Mouse (Mus musculus): ENCODE measurements around the gene Fgb. TPM values are rescaled to one million over a fixed set of nuclear protein-coding genes. Genes with fewer than 3 reads are reported as not detected.

Fgb gene
- polyA plus RNA-seq, 1 experiment = 8.1 TPM

- Histone ChIP-seq H3K27ac (ENCODE audit: control insufficient read depth, insufficient read depth, low read depth, low read length, poor library complexity) (no peak overlapping the region), H3K4me1 (ENCODE audit: control insufficient read depth, insufficient read depth, low read length) (no peaks in the 10 kb centered on the region), H3K4me3 (replicated peaks; ENCODE audit: control insufficient read depth, low read depth, low read length) (no peak overlapping the region)
- 83% methylated on average over 5 of the region's 5 CpGs for WGBS
- TF ChIP-seq POLR2A (IDR thresholded peaks at IDR 0.05; ENCODE audit: borderline replicate concordance, control insufficient read depth, low read depth, low read length) = no peak
- no peak for TF ChIP-seq CTCF (IDR thresholded peaks at IDR 0.05; ENCODE audit: control insufficient read depth, insufficient read depth, low read length)
These were observed 7.2 kb downstream of the Fgb start for GRCm38 (mm10) chr3:83042451-83042850.

- Histone ChIP-seq H3K4me1 (ENCODE audit: control insufficient read depth, insufficient read depth, low read length) (no peaks in the 10 kb centered on the region), H3K4me3 (replicated peaks; ENCODE audit: control insufficient read depth, low read depth, low read length) (no peak overlapping the region), H3K27ac (ENCODE audit: control insufficient read depth, insufficient read depth, low read depth, low read length, poor library complexity) (no peak overlapping the region)
- WGBS = 68% methylated on average over 4 of the region's 4 CpGs
- no peak for TF ChIP-seq CTCF (IDR thresholded peaks at IDR 0.05; ENCODE audit: control insufficient read depth, insufficient read depth, low read length)
- no peak for TF ChIP-seq POLR2A (IDR thresholded peaks at IDR 0.05; ENCODE audit: borderline replicate concordance, control insufficient read depth, low read depth, low read length)
These were observed 10.0 kb downstream of the Fgb start for GRCm38 (mm10) chr3:83039666-83040065.

GRCm38 (mm10) chr3:83038865-83039264, 10.8 kb downstream of the Fgb start:
- no peak for TF ChIP-seq CTCF (IDR thresholded peaks at IDR 0.05; ENCODE audit: control insufficient read depth, insufficient read depth, low read length)
- no peak for TF ChIP-seq POLR2A (IDR thresholded peaks at IDR 0.05; ENCODE audit: borderline replicate concordance, control insufficient read depth, low read depth, low read length)
- Histone ChIP-seq H3K4me1 (ENCODE audit: control insufficient read depth, insufficient read depth, low read length) (no peaks in the 10 kb centered on the region), H3K4me3 (replicated peaks; ENCODE audit: control insufficient read depth, low read depth, low read length) (no peak overlapping the region), H3K27ac (ENCODE audit: control insufficient read depth, insufficient read depth, low read depth, low read length, poor library complexity) (no peak overlapping the region)
- WGBS = 83% methylated on average over 2 of the region's 2 CpGs

- WGBS = 84% methylated on average over 8 of the region's 8 CpGs
- Histone ChIP-seq H3K27ac (ENCODE audit: control insufficient read depth, insufficient read depth, low read depth, low read length, poor library complexity) (no peak overlapping the region), H3K4me1 (ENCODE audit: control insufficient read depth, insufficient read depth, low read length) (no peaks in the 10 kb centered on the region), H3K4me3 (replicated peaks; ENCODE audit: control insufficient read depth, low read depth, low read length) (no peak overlapping the region)
- no peak for TF ChIP-seq CTCF (IDR thresholded peaks at IDR 0.05; ENCODE audit: control insufficient read depth, insufficient read depth, low read length)
These were observed 15.9 kb downstream of the Fgb start for GRCm38 (mm10) chr3:83033801-83034200.

GRCm38 (mm10) chr3:83032746-83033308, 16.8 kb downstream of the Fgb start:
- no peak overlapping the region for H3K4me3 ChIP-seq (replicated peaks; ENCODE audit: control insufficient read depth, low read depth, low read length)
- H3K27ac ChIP-seq (ENCODE audit: control insufficient read depth, insufficient read depth, low read depth, low read length, poor library complexity) = no peak overlapping the region
- no peaks in the 10 kb centered on the region for H3K4me1 ChIP-seq (ENCODE audit: control insufficient read depth, insufficient read depth, low read length)
- 49% methylated on average over 13 of the region's 13 CpGs for WGBS
- TF ChIP-seq CTCF (IDR thresholded peaks at IDR 0.05; ENCODE audit: control insufficient read depth, insufficient read depth, low read length) (no peak), POLR2A (IDR thresholded peaks at IDR 0.05; ENCODE audit: borderline replicate concordance, control insufficient read depth, low read depth, low read length) (no peak)

GRCm38 (mm10) chr3:83030331-83030730, 19.3 kb downstream of the Fgb start:
- Histone ChIP-seq H3K27ac (ENCODE audit: control insufficient read depth, insufficient read depth, low read depth, low read length, poor library complexity) (no peak overlapping the region), H3K4me3 (replicated peaks; ENCODE audit: control insufficient read depth, low read depth, low read length) (no peak overlapping the region), H3K4me1 (ENCODE audit: control insufficient read depth, insufficient read depth, low read length) (no peaks in the 10 kb centered on the region)
- WGBS = 73% methylated on average over 4 of the region's 4 CpGs
- TF ChIP-seq CTCF (IDR thresholded peaks at IDR 0.05; ENCODE audit: control insufficient read depth, insufficient read depth, low read length) (no peak), POLR2A (IDR thresholded peaks at IDR 0.05; ENCODE audit: borderline replicate concordance, control insufficient read depth, low read depth, low read length) (no peak)

- no peaks in the 10 kb centered on the region for H3K4me1 ChIP-seq (ENCODE audit: control insufficient read depth, insufficient read depth, low read length)
- H3K27ac ChIP-seq (ENCODE audit: control insufficient read depth, insufficient read depth, low read depth, low read length, poor library complexity) = no peak overlapping the region
- no peak overlapping the region for H3K4me3 ChIP-seq (replicated peaks; ENCODE audit: control insufficient read depth, low read depth, low read length)
- TF ChIP-seq CTCF (IDR thresholded peaks at IDR 0.05; ENCODE audit: control insufficient read depth, insufficient read depth, low read length) (no peak), POLR2A (IDR thresholded peaks at IDR 0.05; ENCODE audit: borderline replicate concordance, control insufficient read depth, low read depth, low read length) (no peak)
- WGBS = 87% methylated on average over 9 of the region's 9 CpGs
These were observed 22.0 kb downstream of the Fgb start for GRCm38 (mm10) chr3:83027546-83028251.

- Histone ChIP-seq H3K4me3 (replicated peaks; ENCODE audit: control insufficient read depth, low read depth, low read length) (no peak within 1 kb of the TSS), H3K27ac (ENCODE audit: control insufficient read depth, insufficient read depth, low read depth, low read length, poor library complexity) (no peak within 1 kb of the TSS)
- 70% methylated on average over 9 of the region's 9 CpGs for WGBS
These were observed 24.0 kb downstream of the Fgb start, which contains the start of gene Fga for GRCm38 (mm10) chr3:83025475-83026301. Gene Fga, plus strand, starts transcription at chr3:83026076.

More at GRCm38 (mm10) chr3:83025475-83026301, 24.0 kb downstream of the Fgb start, which contains the start of gene Fga:
- H3K4me1 ChIP-seq (ENCODE audit: control insufficient read depth, insufficient read depth, low read length) = no peaks in the 10 kb centered on the region
- no peak for TF ChIP-seq CTCF (IDR thresholded peaks at IDR 0.05; ENCODE audit: control insufficient read depth, insufficient read depth, low read length)
- TF ChIP-seq POLR2A (IDR thresholded peaks at IDR 0.05; ENCODE audit: borderline replicate concordance, control insufficient read depth, low read depth, low read length) = no peak

Measured in bone marrow, adult 2 months (tissue).